Mouse (Mus musculus) CH12.LX (cell line): ENCODE results near the gene Ufsp2. TPM values are rescaled to one million over a fixed set of nuclear protein-coding genes. Genes with fewer than 3 reads are reported as not detected.

Experiments
- DNase-seq: peaks from one replicate; pipeline ENCODE4 v3.0.0-alpha.2; 2013; ENCODE audit errors: extremely low read depth
- H3K27ac ChIP-seq: 2 replicates; pipeline ENCODE4 v1.5.1; 2012; ENCODE audit warnings: low read depth, mild to moderate bottlenecking, control low read depth, moderate library complexity; ENCODE audit not compliant: insufficient read depth
- H3K27me3 ChIP-seq: replicated peaks from 2 replicates; pipeline ENCODE3; 2012; ENCODE audit warnings: inconsistent platforms
- H3K36me3 ChIP-seq, 2 experiments: replicated peaks in 1 of 2; 2 replicates each; pipeline versions ENCODE3 to v1.6.1; 2012; ENCODE audit warnings: inconsistent platforms in 1 of 2, low read length in 1 of 2, mild to moderate bottlenecking in 1 of 2, mixed read lengths in 1 of 2, moderate library complexity in 1 of 2; ENCODE audit not compliant: control insufficient read depth in 1 of 2, insufficient read depth in 1 of 2
- H3K4me1 ChIP-seq, 2 experiments: 2 replicates each; pipeline ENCODE4 v1.6.1; 2012; ENCODE audit warnings: inconsistent platforms in 1 of 2, moderate library complexity in 1 of 2; ENCODE audit not compliant: insufficient read depth in 2 of 2, control insufficient read depth in 1 of 2
- H3K4me2 ChIP-seq: 2 replicates; pipeline ENCODE4 v1.6.1; 2012; ENCODE audit warnings: low read depth, mild to moderate bottlenecking, control low read depth; ENCODE audit not compliant: poor library complexity, insufficient read depth, severe bottlenecking
- H3K4me3 ChIP-seq, 3 experiments: fragments of 150-350 bp in 1 of 3; sonication (generic) in 1 of 3; replicated peaks in 1 of 3; 2 replicates each; pipeline versions ENCODE3 to v1.5.1; 2011 to 2012; ENCODE audit warnings: low read depth in 2 of 3, low read length in 2 of 3, mild to moderate bottlenecking in 2 of 3, moderate library complexity in 2 of 3, control low read depth in 1 of 3, improper control_type of control experiment in 1 of 3, inconsistent platforms in 1 of 3, mixed read lengths in 1 of 3; ENCODE audit not compliant: poor library complexity in 1 of 3
- H3K79me2 ChIP-seq: replicated peaks from 2 replicates; pipeline ENCODE4 v1.6.1; 2012; ENCODE audit warnings: mild to moderate bottlenecking, moderate library complexity; ENCODE audit not compliant: control insufficient read depth, poor library complexity, insufficient read depth, severe bottlenecking; ENCODE audit errors: extremely low read depth
- H3K9ac ChIP-seq: 2 replicates; pipeline ENCODE4 v1.6.1; 2012; ENCODE audit warnings: low read depth, mild to moderate bottlenecking, control low read depth, moderate library complexity; ENCODE audit not compliant: insufficient read depth
- H3K9me3 ChIP-seq: replicated peaks from 2 replicates; pipeline ENCODE3; 2012; ENCODE audit warnings: low read length, inconsistent platforms, mixed read lengths
- CHD2 ChIP-seq: IDR thresholded peaks from 2 replicates; pipeline ENCODE4 v1.6.1; 2011; ENCODE audit warnings: low read length, improper control_type of control experiment
- E2F4 ChIP-seq: IDR thresholded peaks from 2 replicates; pipeline ENCODE4 v1.6.1; 2011; ENCODE audit warnings: low read depth, low read length, improper control_type of control experiment; ENCODE audit not compliant: insufficient replicate concordance
- ELF1 ChIP-seq: IDR thresholded peaks from 2 replicates; pipeline ENCODE4 v1.6.1; 2014; ENCODE audit warnings: low read depth, mild to moderate bottlenecking, inconsistent platforms, low read length, improper control_type of control experiment
- IRF4 ChIP-seq: IDR thresholded peaks from 2 replicates; pipeline ENCODE4 v1.6.1; 2014; ENCODE audit warnings: low read depth, mild to moderate bottlenecking, inconsistent platforms, low read length, improper control_type of control experiment
- JUN ChIP-seq: IDR thresholded peaks from 2 replicates; pipeline ENCODE4 v1.6.1; 2011; ENCODE audit warnings: low read depth, mild to moderate bottlenecking, low read length, improper control_type of control experiment, moderate library complexity; ENCODE audit not compliant: insufficient read depth
- JUND ChIP-seq: conservative IDR thresholded peaks from 2 replicates; pipeline ENCODE4 v1.6.1; 2011; ENCODE audit warnings: low read depth, low read length, improper control_type of control experiment
- KAT2A ChIP-seq: IDR thresholded peaks from 2 replicates; pipeline ENCODE4 v1.6.1; 2012; ENCODE audit warnings: low read length, improper control_type of control experiment, inconsistent platforms; ENCODE audit not compliant: insufficient replicate concordance
- MAFK ChIP-seq: IDR thresholded peaks from 2 replicates; pipeline ENCODE4 v1.6.1; 2011; ENCODE audit warnings: low read length, improper control_type of control experiment; ENCODE audit not compliant: insufficient replicate concordance
- MAX ChIP-seq: IDR thresholded peaks from 2 replicates; pipeline ENCODE4 v1.6.1; 2011; ENCODE audit warnings: low read length, improper control_type of control experiment
- MAZ ChIP-seq: IDR thresholded peaks from 2 replicates; pipeline ENCODE4 v1.6.1; 2012; ENCODE audit warnings: low read depth, mild to moderate bottlenecking, inconsistent platforms, low read length, improper control_type of control experiment, moderate library complexity
- MEF2A ChIP-seq: IDR thresholded peaks from 2 replicates; pipeline ENCODE4 v1.6.1; 2014; ENCODE audit warnings: low read depth, mild to moderate bottlenecking, inconsistent platforms, low read length, improper control_type of control experiment, borderline replicate concordance
- MXI1 ChIP-seq: IDR thresholded peaks from 2 replicates; pipeline ENCODE4 v1.6.1; 2011; ENCODE audit warnings: mild to moderate bottlenecking, low read depth, low read length, improper control_type of control experiment
- MYC ChIP-seq: IDR thresholded peaks from 2 replicates; pipeline ENCODE4 v1.6.1; 2011; ENCODE audit warnings: low read depth, mild to moderate bottlenecking, improper control_type of control experiment, low read length
- NELFE ChIP-seq: IDR thresholded peaks from 2 replicates; pipeline ENCODE4 v1.6.1; 2011; ENCODE audit warnings: low read depth, low read length, improper control_type of control experiment
- NRF1 ChIP-seq: IDR thresholded peaks from 2 replicates; pipeline ENCODE4 v1.6.1; 2014; ENCODE audit warnings: low read depth, mild to moderate bottlenecking, inconsistent platforms, low read length, improper control_type of control experiment, moderate library complexity
- POLR2AphosphoS2 ChIP-seq: IDR thresholded peaks from 2 replicates; pipeline ENCODE4 v1.6.1; 2011; ENCODE audit warnings: low read depth, low read length, improper control_type of control experiment
- RCOR1 ChIP-seq: conservative IDR thresholded peaks from 2 replicates; pipeline ENCODE4 v1.6.1; 2012; ENCODE audit warnings: low read depth, mild to moderate bottlenecking, inconsistent platforms, low read length, improper control_type of control experiment
- SIN3A ChIP-seq: IDR thresholded peaks from 2 replicates; pipeline ENCODE4 v1.6.1; 2012; ENCODE audit warnings: low read length, improper control_type of control experiment, inconsistent platforms
- SMC3 ChIP-seq: IDR thresholded peaks from 2 replicates; pipeline ENCODE4 v1.6.1; 2011; ENCODE audit warnings: low read depth, low read length, improper control_type of control experiment
- TBP ChIP-seq: conservative IDR thresholded peaks from 2 replicates; pipeline ENCODE4 v1.6.1; 2011; ENCODE audit warnings: low read depth, low read length, improper control_type of control experiment
- UBTF ChIP-seq: IDR thresholded peaks from 2 replicates; pipeline ENCODE4 v1.6.1; 2012; ENCODE audit warnings: low read depth, mild to moderate bottlenecking, inconsistent platforms, low read length, improper control_type of control experiment, moderate library complexity
- USF1 ChIP-seq: IDR thresholded peaks from 2 replicates; pipeline ENCODE4 v1.6.1; 2014; ENCODE audit warnings: low read depth, mild to moderate bottlenecking, inconsistent platforms, low read length, improper control_type of control experiment
- USF2 ChIP-seq: conservative IDR thresholded peaks from 2 replicates; pipeline ENCODE4 v1.6.1; 2011; ENCODE audit warnings: low read depth, low read length, improper control_type of control experiment
- ZC3H11A ChIP-seq: IDR thresholded peaks from 2 replicates; pipeline ENCODE4 v1.6.1; 2012; ENCODE audit warnings: low read depth, mild to moderate bottlenecking, inconsistent platforms, low read length, improper control_type of control experiment
- ZNF384 ChIP-seq: IDR thresholded peaks from 2 replicates; pipeline ENCODE4 v1.6.1; 2012; ENCODE audit warnings: low read depth, low read length, improper control_type of control experiment, inconsistent platforms
- dilution Hi-C: fragments of 300-500 bp; cut with MboI; formaldehyde crosslinking; loops from 2 replicates; pipeline ENCODE4 v1.14.3; 2020; ENCODE audit warnings: low sequenced_read_pairs; ENCODE audit not compliant: extremely low pct_unique_long_range_greater_than_20kb, extremely low pct_ligation_motif_present
- in situ Hi-C: fragments of 300-500 bp; cut with MboI; formaldehyde crosslinking; loops from 3 replicates; pipeline ENCODE4 v1.14.3; 2019; ENCODE audit warnings: low sequenced_read_pairs, low pct_ligation_motif_present, low pct_unique_long_range_greater_than_20kb, mixed read lengths
- polyA plus RNA-seq: library from polyadenylated mRNA; unstranded; fragments of >175 nt; gene quantifications from 2 replicates; pipeline ENCODE4 v1.2.1, GENCODE M21; 2012; ENCODE audit warnings: low read depth; ENCODE audit not compliant: insufficient read length
- total RNA-seq, 2 experiments: library from RNA; depleted of rRNA; stranded (reverse); fragments of 300-350 nt in 1 of 2; fragments of >200 nt in 1 of 2; gene quantifications; 2 replicates each; pipeline ENCODE4 v1.2.3; 2012 to 2014

Ufsp2 gene
- total and polyA plus RNA-seq, 3 experiments = 50.1 to 105 (median 51.2) TPM

DNA sequence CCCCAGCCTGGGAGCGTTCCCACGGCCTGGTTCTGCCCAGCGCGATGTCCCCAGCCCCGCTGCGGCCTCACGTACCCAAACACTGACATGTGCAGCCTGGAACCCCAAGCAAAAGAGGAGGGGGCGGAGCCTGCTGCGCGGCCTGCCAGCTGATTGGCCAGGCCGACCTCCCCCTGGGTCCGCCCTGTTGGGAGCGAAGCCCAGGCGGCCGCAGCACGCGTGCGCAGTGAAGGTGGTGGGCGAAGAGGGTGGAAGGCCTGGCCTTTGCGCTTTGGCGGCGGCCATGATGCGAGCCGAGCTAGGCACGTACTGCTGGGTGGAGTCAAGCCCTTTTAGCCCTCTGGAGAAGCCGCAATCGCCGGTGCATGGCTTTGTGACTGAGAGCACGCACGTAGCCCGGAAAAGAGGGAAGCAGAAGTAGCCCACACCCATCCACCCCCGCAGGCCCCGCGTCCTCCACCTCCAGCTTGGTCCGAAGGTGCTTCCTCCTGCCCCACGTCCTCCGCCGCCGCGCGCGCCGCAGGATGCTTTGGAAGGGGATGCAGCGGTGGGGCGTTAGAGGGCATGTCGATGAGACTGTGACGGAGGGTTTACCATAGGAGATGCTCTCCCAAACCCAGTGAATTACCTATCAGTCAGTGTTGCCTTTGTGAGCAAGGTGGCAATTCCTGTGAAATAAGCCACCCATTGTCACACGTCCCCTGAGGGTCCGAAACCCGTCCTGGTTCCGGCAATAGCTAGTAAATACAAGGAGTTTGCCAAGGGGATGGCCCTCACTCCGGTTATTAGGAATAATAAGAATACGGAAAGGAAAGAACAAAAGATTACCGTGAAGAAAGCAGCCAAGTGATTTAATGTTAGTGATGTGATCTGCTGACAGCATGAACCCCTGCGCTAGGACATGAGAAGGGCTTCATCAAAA lies 24.7 kb downstream of the Ufsp2 start (continued):
- peak; percentile 93 for TF ChIP-seq SIN3A
- TF ChIP-seq JUND = no peak
- no peak for TF ChIP-seq USF2
- peak; percentile 82 for TF ChIP-seq MAZ
- TF ChIP-seq NELFE = peak; percentile 78
- peak; percentile 85 for TF ChIP-seq TBP
- peak; percentile 99 for TF ChIP-seq NRF1
- no peak; the same call in none of the 2 replicates for TF ChIP-seq MEF2A
- no peak; the same call in 1 of the 2 replicates for TF ChIP-seq CHD2
- TF ChIP-seq MXI1 = peak; percentile 98
- TF ChIP-seq E2F4 = no peak

DNA sequence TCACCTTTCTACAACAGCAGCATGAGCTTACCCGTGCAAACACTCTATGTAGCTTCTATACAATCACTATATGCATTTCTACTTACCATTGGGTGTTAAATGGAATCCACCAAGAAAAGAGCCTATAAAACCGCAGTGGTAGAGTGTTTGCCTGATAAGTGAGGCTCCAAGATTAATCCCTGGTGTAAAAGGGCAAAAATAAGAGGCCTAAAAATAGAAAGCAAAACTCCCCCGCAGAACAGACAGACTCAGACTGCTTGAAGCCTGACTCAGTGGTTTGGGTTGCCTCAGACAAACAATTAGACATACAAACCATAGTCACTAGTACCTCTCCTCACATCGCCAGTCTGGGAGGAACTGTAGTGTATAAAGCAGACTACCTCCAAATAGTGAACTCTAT lies 30.3 kb downstream of the Ufsp2 start, which contains the start of gene Ankrd37:
Gene Ankrd37 (minus strand): TSS at position 112 of the 400 bp plus-strand sequence.
- Histone ChIP-seq H3K4me2 (peak within 1 kb of the TSS; percentile 76; the same call in 1 of the 2 replicates), H3K79me2 (no peaks in the 10 kb centered on the region), H3K4me3 (no peak within 1 kb of the TSS), H3K36me3 (no peaks in the 10 kb centered on the region), H3K9ac (no peak within 1 kb of the TSS), H3K27me3 (no peaks in the 10 kb centered on the region), H3K4me1 (peaks cover 0 to 31% of the 10 kb centered on the region in 2 experiments; a peak in 3 of 4 replicates), H3K9me3 (no peaks in the 10 kb centered on the region), H3K27ac (no peak within 1 kb of the TSS)
- no peak for TF ChIP-seq MYC
- dilution Hi-C loops = no loop called here
- no peak for DNase-seq
- in situ Hi-C loops = no loop called here

- no peak overlapping the region for H3K9ac ChIP-seq
- no peak overlapping the region for H3K4me2 ChIP-seq
- no peaks in the 10 kb centered on the region for H3K9me3 ChIP-seq
- H3K79me2 ChIP-seq = no peaks in the 10 kb centered on the region
- H3K27ac ChIP-seq = no peak overlapping the region
- in situ Hi-C loops (no loop called here), dilution Hi-C loops (no loop called here)
- H3K27me3 ChIP-seq = no peaks in the 10 kb centered on the region
- TF ChIP-seq JUN = no peak
- TF ChIP-seq ELF1 = no peak
- no peak for TF ChIP-seq NELFE
- TF ChIP-seq SMC3 = no peak
- no peak for TF ChIP-seq UBTF
- no peak for TF ChIP-seq MAZ
- no peak for TF ChIP-seq MAX
- no peak for TF ChIP-seq RCOR1
- no peak for TF ChIP-seq KAT2A
- TF ChIP-seq MYC = no peak
- no peak for TF ChIP-seq MXI1
- TF ChIP-seq IRF4 = no peak
- TF ChIP-seq MEF2A = no peak
- TF ChIP-seq USF1 = no peak
- no peak for TF ChIP-seq POLR2AphosphoS2
- no peak for TF ChIP-seq ZNF384
- no peak for TF ChIP-seq MAFK
- no peak for TF ChIP-seq JUND
- TF ChIP-seq SIN3A = no peak
- no peak for TF ChIP-seq ZC3H11A
- no peaks in the 10 kb centered on the region for H3K36me3 ChIP-seq
- no peak overlapping the region for H3K4me3 ChIP-seq
- no peak for DNase-seq
- H3K4me1 ChIP-seq = peaks cover 0 to 19% of the 10 kb centered on the region in 2 experiments; a peak in 3 of 4 replicates
Measured at GRCm38 (mm10) chr8:46007050-46007672, 31.8 kb downstream of the Ufsp2 start.
